Mouse (Mus musculus) ovary, adult 2 months (tissue): ENCODE results near the gene Bcdin3d. TPM values are rescaled to one million over a fixed set of nuclear protein-coding genes. Genes with fewer than 3 reads are reported as not detected.

Experiments
- polyA plus RNA-seq: library from polyadenylated mRNA; depleted of rRNA; stranded (reverse); fragments of >200 nt; gene quantifications from 2 replicates; pipeline ENCODE4 v1.2.3, GENCODE M21; 2012; rRNA removed

Bcdin3d gene
- 5.3 and 6.0 TPM in 2 replicates for polyA plus RNA-seq

DNA sequence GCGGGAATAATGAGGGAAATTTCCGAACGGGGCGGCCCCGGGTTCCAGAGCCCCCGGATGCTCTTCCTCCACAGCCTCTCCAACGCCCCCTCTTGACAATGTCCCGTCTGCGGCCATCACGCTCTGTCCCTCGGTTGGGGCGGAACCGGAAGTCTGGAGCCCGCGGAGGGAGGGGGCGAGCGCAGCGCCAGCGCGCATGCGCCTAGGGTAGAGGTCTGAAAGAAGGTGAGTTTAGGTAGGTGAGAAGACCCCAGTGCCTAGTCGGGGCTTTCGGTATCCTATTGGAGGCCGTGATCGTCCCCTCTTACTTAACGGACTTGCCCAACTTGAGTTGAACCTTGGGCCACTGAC is at the start of gene Bcdin3d:
Gene Bcdin3d, minus strand, starts transcription at position 155 of the 351 bp plus-strand sequence.

DNA sequence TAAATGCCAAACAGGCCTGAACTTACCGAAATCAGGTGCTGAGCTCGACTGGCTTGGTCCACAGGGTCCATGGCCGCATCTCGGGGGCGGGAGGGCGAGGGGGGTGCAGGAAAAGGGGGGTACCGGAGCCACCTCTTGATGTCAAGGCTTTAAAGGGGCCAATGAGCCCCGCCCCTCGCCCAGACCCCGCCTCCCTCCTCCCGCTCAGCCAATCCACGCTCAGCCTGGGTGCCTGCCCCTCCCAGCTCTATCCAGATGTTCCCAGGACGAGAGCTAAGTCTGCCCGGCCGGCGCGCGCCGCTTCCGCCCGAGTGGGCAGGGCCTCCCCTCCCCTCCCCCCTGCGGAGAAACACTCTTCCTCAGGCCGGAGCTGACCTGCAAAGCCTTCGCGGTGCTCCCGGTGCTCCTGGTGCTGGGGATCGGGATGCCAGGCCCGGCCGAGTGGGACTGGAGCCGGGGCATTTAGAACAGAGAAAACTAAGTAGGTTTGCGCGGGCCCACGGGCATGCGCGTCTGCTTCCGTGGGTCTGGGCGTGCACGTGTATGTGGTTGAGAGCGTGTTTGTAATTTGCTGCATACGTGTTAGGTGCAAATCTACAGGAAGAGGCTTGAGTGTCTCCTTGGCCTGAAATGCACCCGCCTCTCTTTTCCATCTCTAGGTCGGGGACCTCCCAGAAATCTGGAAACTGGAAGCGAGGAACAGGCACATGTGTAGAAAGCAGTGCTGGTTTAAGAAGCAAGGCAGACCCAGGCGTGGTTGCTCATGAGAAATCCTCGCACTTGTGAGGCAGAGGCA is 16.7 kb downstream of the Bcdin3d start, which contains the start of gene Nckap5l:
Gene Nckap5l, minus strand, starts transcription at position 143 of the 796 bp plus-strand sequence.

Other genes starting within 250 kb of the Bcdin3d start
- 18.4 and 29.1 TPM in 2 replicates for gene Kcnh3, start 249.9 kb downstream of the Bcdin3d start, polyA plus RNA-seq
- 118 and 125 TPM in 2 replicates for gene Mcrs1, start 222.8 kb downstream of the Bcdin3d start, polyA plus RNA-seq
- gene Prpf40b, start 179.6 kb downstream of the Bcdin3d start, polyA plus RNA-seq, result 108 and 142 TPM in 2 replicates
- 0.33 and 0.56 TPM in 2 replicates for gene Fam186b, start 178.8 kb downstream of the Bcdin3d start, polyA plus RNA-seq
- 40.4 and 58.2 TPM in 2 replicates for gene Fmnl3, start 104.2 kb downstream of the Bcdin3d start, polyA plus RNA-seq
- 631 and 638 TPM in 2 replicates for gene Tmbim6, start 81.8 kb downstream of the Bcdin3d start, polyA plus RNA-seq
- gene Nckap5l, start 17.0 kb downstream of the Bcdin3d start, polyA plus RNA-seq, result 24.5 and 25.3 TPM in 2 replicates
- gene Faim2, start 53.4 kb upstream of the Bcdin3d start, polyA plus RNA-seq, result 1.7 and 2.3 TPM in 2 replicates
- gene Aqp2, start 104.3 kb upstream of the Bcdin3d start, polyA plus RNA-seq, result 15.8 and 22.1 TPM in 2 replicates
- gene Aqp5, start 116.1 kb upstream of the Bcdin3d start, polyA plus RNA-seq, result 38.8 and 58.0 TPM in 2 replicates
- 0.17 and 0.28 TPM in 2 replicates for gene Aqp6, start 126.7 kb upstream of the Bcdin3d start, polyA plus RNA-seq
- 16.8 and 27.9 TPM in 2 replicates for gene Racgap1, start 176.9 kb upstream of the Bcdin3d start, polyA plus RNA-seq
- 0.25 and 0.37 TPM in 2 replicates for gene Asic1, start 195.6 kb upstream of the Bcdin3d start, polyA plus RNA-seq
- gene Smarcd1, start 227.4 kb upstream of the Bcdin3d start, polyA plus RNA-seq, result 63.3 and 72.6 TPM in 2 replicates
- 2.3 TPM in 1 of 2 replicates, not detected in the other for gene Gm17349, start 230.8 kb upstream of the Bcdin3d start, polyA plus RNA-seq
- gene Gpd1, start 242.8 kb upstream of the Bcdin3d start, polyA plus RNA-seq, result 60.3 and 69.7 TPM in 2 replicates